Mouse (Mus musculus) WW6 (cell line): ENCODE data around the gene Fam219a.

Experiments used
- DNase-seq: peaks from one replicate; pipeline ENCODE4 v3.0.0-alpha.2; 2013; ENCODE audit warnings: low read depth, low spot score

The Fam219a gene

GRCm38 (mm10) chr4:41471384-41471689 is 98.0 kb downstream of the Fam219a start:
- DNase-seq, result no peak

- no peak for DNase-seq
These were observed 98.5 kb downstream of the Fam219a start for GRCm38 (mm10) chr4:41470684-41471383.

- no peak for DNase-seq
These were observed 99.2 kb downstream of the Fam219a start for GRCm38 (mm10) chr4:41470051-41470683.

GRCm38 (mm10) chr4:41469199-41469598 is 100.1 kb downstream of the Fam219a start:
- DNase-seq, result no peak

GRCm38 (mm10) chr4:41468396-41469080 is 100.8 kb downstream of the Fam219a start:
- no peak for DNase-seq
